Mouse (Mus musculus) left cerebral cortex, adult 18-20 months (tissue): Measurements from ENCODE around the gene Csnk2a2. TPM values are rescaled to one million over a fixed set of nuclear protein-coding genes. Genes with fewer than 3 reads are reported as not detected.

Experiments used
- DNase-seq, 2 experiments: peaks; one replicate each; pipeline ENCODE4 v3.0.0; 2021 to 2022; ENCODE audit warnings: low spot score in 2 of 2, mixed read lengths in 1 of 2
- long read RNA-seq, 2 experiments: library from polyadenylated mRNA; stranded (forward); transcript quantifications; one replicate each; pipeline ENCODE4 v2.0.0; 2021
- total RNA-seq, 2 experiments: library from RNA; stranded (reverse); gene quantifications; 2 replicates each; pipeline ENCODE4 v1.2.3; 2021

The Csnk2a2 gene
- total RNA-seq = 10 to 100 TPM; 81.8 to 92.0 TPM
- long read RNA-seq, experiment 1, full-length matches to known transcripts = 27 of 84 reads
- long read RNA-seq, experiment 1, partial matches to known transcripts = 18 of 84 reads
- long read RNA-seq, experiment 1, other reads (novel, unspliced or antisense) = 39 of 84 reads
- long read RNA-seq, experiment 2, full-length matches to known transcripts = 25 of 66 reads
- long read RNA-seq, experiment 2, partial matches to known transcripts = 23 of 66 reads
- long read RNA-seq, experiment 2, other reads (novel, unspliced or antisense) = 18 of 66 reads

- DNase-seq = no peak
Measured at GRCm38 (mm10) chr8:95490006-95490405, at the start of gene Csnk2a2. Csnk2a2 (minus strand) TSS chr8:95490039.

GRCm38 (mm10) chr8:95539487-95539886 is 49.6 kb upstream of the Csnk2a2 start:
- no peak for DNase-seq

- DNase-seq = peak; percentile 59 to 67
Measured at GRCm38 (mm10) chr8:95533584-95534387, 43.9 kb upstream of the Csnk2a2 start, which contains the start of gene Ccdc113. Ccdc113 (plus strand) TSS chr8:95534085.

- DNase-seq = no peak
Measured at GRCm38 (mm10) chr8:95532206-95532605, 42.4 kb upstream of the Csnk2a2 start.

- DNase-seq = no peak
Measured at GRCm38 (mm10) chr8:95528750-95529310, 39.0 kb upstream of the Csnk2a2 start.

GRCm38 (mm10) chr8:95528194-95528593 is 38.4 kb upstream of the Csnk2a2 start:
- no peak for DNase-seq

- no peak for DNase-seq
Measured at GRCm38 (mm10) chr8:95523991-95524390, 34.2 kb upstream of the Csnk2a2 start.

GRCm38 (mm10) chr8:95516928-95517327 is 27.1 kb upstream of the Csnk2a2 start:
- DNase-seq = peak; percentile 44 to 60

- DNase-seq = no peak
Measured at GRCm38 (mm10) chr8:95513219-95513618, 23.4 kb upstream of the Csnk2a2 start.

- DNase-seq = peak in 1 of 2 experiments; percentile 35
Measured at GRCm38 (mm10) chr8:95512257-95512656, 22.4 kb upstream of the Csnk2a2 start.

- no peak for DNase-seq
Measured at GRCm38 (mm10) chr8:95506245-95506644, 16.4 kb upstream of the Csnk2a2 start.

- DNase-seq = peak in 1 of 2 experiments; percentile 29
Measured at GRCm38 (mm10) chr8:95505606-95506005, 15.8 kb upstream of the Csnk2a2 start.

GRCm38 (mm10) chr8:95504835-95505234 is 15.0 kb upstream of the Csnk2a2 start:
- no peak for DNase-seq

- DNase-seq = peak; percentile 26 to 33
Measured at GRCm38 (mm10) chr8:95502431-95502830, 12.6 kb upstream of the Csnk2a2 start.

GRCm38 (mm10) chr8:95500436-95500835 is 10.6 kb upstream of the Csnk2a2 start:
- no peak for DNase-seq

- no peak for DNase-seq
Measured at GRCm38 (mm10) chr8:95499266-95500064, 9.6 kb upstream of the Csnk2a2 start.

GRCm38 (mm10) chr8:95497821-95498220 is 8.0 kb upstream of the Csnk2a2 start:
- DNase-seq = no peak

GRCm38 (mm10) chr8:95496420-95496819 is 6.6 kb upstream of the Csnk2a2 start:
- no peak for DNase-seq

GRCm38 (mm10) chr8:95495444-95495843 is 5.6 kb upstream of the Csnk2a2 start:
- no peak for DNase-seq

- no peak for DNase-seq
Measured at GRCm38 (mm10) chr8:95492057-95492456, 2.2 kb upstream of the Csnk2a2 start.

- DNase-seq = peak; percentile 86 to 87
Measured at GRCm38 (mm10) chr8:95488698-95489332, 1.0 kb downstream of the Csnk2a2 start.
